Mouse (Mus musculus): ENCODE data around the gene Mobp. TPM values are rescaled to one million over a fixed set of nuclear protein-coding genes. Genes with fewer than 3 reads are reported as not detected.
"Not testable (repeated sequence)": the region's sequence is repeated elsewhere in the genome, so short reads cannot be mapped to it uniquely, and the experiment has no call there.

Gene Mobp
- polyA plus RNA-seq (2016; fragmentation: Nextera tagmentation; extraction: Ambion mirVana): 1.7 and 1.9 TPM in 2 replicates

DNA sequence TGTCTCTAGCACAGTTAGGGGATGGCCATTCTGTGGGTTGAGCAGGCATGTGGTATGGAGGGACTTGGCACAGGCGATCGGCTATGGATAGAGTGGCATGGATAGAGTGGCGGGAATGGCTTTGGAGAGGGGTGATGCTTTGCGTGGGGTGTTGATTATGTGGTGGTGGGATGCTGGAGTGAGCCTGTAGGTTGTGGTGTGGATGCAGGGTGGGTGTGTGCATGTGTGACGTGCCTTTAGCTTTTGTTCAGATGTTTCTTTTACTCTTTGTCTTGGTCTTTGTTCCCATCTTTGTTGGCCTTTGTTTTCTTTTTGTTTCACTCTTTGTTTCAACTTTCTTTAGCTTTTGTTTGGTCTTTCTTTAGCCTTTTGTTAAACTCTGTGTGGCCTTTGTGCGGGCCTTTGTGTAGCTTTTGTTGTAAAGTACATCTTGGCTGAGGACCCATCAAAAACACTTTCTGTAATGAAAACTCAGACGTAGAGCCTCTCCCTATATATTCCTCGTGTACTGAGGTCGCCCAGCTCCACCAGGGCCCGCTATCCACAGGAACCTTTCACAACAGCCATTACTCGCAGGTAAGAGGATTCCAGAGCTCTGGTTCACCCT is at the start of gene Mobp:
Gene Mobp (plus strand): TSS at position 486 of the 607 bp plus-strand sequence.
- no peaks in the 10 kb centered on the region for H3K36me3 ChIP-seq (replicated peaks)
- H3K9me3 ChIP-seq: no peaks in the 10 kb centered on the region
- H3K27ac ChIP-seq: peak within 1 kb of the TSS; percentile 72
- DNase-seq (ENCODE audit: extremely low spot score, low spot score): no peak
- peaks cover 14% of the 10 kb centered on the region for H3K4me1 ChIP-seq
- no peak within 1 kb of the TSS for H3K4me3 ChIP-seq
- H3K27me3 ChIP-seq (ENCODE audit: poor library complexity, severe bottlenecking): no peaks in the 10 kb centered on the region
- 48% methylated on average over 11 of the region's 11 CpGs for WGBS

DNA sequence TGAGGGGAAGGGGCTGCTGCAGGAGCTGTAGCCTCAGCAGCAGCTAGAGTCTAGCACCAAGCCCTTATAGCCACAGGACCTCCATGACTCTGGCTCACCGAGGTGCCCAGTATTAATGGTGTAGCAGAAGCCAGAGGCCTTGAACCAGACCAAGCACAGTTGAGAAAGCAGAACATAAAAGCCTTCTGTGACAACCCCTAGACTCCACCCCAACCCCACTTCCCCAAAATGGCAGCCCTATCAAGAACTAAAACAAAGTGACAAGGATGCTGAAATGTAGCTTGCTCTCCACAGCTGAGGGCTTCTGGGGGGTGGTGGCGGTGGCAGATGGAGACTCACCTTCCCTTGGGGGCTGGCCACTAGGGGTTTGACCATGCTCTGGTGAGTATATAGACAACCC is 48.3 kb upstream of the Mobp start:
- Histone ChIP-seq H3K27ac (no peak overlapping the region), H3K4me3 (no peak overlapping the region), H3K36me3 (replicated peaks) (no peaks in the 10 kb centered on the region), H3K9me3 (peaks cover 23% of the 10 kb centered on the region), H3K27me3 (ENCODE audit: poor library complexity, severe bottlenecking) (no peaks in the 10 kb centered on the region), H3K4me1 (no peaks in the 10 kb centered on the region)
- DNase-seq (ENCODE audit: extremely low spot score, low spot score): no peak
- 98% methylated on average over 2 of the region's 2 CpGs for WGBS

DNA sequence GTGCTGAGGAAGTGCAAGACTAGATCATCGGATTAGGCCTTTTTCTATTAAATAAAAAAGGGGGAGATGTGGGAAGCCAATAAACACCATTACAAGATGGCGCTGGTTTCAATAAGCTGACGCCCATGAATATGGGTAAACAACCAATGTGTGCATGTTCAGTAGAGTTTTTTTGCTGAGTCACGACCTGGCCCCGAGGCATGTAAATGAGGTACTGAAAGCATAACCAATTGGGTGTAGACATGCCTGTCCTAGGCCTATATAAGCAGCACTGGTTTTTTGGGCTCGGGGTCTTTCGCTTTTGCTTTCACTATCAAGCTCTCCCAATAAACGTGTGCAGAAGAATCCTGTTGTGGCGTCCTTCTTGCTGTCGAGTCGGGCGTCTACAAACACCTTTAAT is 40.6 kb upstream of the Mobp start:
- H3K36me3 ChIP-seq (replicated peaks); DNase-seq (ENCODE audit: extremely low spot score, low spot score); H3K27me3 ChIP-seq (ENCODE audit: poor library complexity, severe bottlenecking); H3K27ac ChIP-seq; H3K9me3 ChIP-seq; H3K4me3 ChIP-seq; H3K4me1 ChIP-seq: not testable (repeated sequence)
- 95% methylated on average over 12 of the region's 12 CpGs for WGBS

DNA sequence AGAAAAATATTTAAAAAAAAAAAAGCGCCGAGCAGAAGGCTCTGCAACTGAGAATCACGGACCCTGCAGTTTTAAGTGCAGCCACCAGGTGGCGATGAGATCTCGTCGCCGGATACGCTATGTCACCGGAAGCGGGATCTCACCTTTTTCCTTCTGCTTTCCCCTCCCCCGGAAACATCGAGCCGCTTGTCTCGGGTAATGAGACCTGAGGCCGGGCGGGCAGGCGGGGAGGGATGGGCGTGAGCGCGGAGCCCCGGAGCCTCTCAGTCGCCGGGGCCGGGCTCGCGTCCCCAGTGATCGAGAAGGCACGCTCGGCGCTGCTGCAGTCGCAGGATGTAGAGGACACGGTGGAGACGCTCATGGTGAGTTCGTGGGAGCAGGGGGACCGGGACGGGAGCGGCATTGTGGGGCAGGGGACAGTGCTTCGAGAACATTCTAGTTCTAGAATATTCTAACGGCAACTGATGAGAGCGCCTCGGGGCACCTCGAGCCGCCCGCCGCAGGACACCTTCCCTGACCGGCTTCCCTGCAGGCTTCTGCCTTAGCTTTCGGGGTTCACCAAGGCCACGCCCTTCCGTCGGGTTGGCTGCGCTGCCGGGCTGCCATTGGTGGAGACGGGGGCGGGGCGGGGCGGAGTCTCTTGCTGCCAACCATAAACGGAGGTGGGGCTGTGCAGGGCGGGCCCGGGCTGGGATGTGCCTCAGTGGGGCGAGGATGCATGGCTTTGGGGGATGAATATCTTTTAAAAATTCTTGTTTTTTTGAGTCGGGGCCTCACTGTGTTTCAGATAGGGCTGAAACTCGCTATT is 39.1 kb upstream of the Mobp start, which contains the start of gene Slc25a38:
Gene Slc25a38 (plus strand): TSS at position 164 of the 808 bp plus-strand sequence.
- Histone ChIP-seq H3K27ac (peak within 1 kb of the TSS; percentile 93), H3K27me3 (ENCODE audit: poor library complexity, severe bottlenecking) (no peaks in the 10 kb centered on the region), H3K4me3 (peak within 1 kb of the TSS; percentile 86), H3K9me3 (no peaks in the 10 kb centered on the region), H3K36me3 (replicated peaks) (no peaks in the 10 kb centered on the region), H3K4me1 (peaks cover 14% of the 10 kb centered on the region)
- peak; percentile 94 for DNase-seq (ENCODE audit: extremely low spot score, low spot score)
- 1% methylated on average over 62 of the region's 62 CpGs for WGBS

DNA sequence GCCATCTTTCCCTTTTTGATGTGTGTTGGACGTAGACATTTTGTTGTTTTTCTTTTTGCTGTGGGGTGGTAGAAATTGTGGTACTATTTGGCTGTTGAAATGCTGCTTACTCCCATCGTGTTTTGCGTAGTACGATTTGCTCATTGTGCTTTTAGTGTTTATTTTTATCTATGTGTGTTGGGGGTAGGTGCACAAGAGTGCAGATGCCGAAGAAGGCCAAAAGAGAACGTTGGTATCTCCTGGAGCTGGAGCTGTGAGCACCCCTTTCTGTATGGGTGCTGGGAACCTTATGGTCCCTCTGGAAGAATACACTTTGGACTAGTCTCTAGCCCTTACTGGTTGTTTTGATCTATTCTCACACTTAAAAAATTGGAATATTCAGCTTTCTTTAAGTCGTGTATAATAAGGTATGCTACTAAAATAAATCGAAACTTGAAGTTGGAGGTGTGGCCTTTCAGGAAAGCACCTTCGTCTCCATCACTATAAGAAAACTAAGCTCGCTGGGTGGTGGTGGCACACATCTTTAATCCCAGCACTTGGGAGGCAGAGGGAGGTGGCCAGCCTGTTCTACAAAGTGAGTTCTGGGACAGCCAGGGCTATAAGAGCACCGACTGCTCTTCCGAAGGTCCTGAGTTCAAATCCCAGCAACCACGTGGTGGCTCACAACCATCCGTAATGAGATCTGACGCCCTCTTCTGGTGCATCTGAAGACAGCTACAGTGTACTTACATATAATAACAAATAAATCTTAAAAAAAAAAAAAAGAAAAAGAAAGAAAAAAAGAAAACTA is 38.2 kb upstream of the Mobp start:
- no peaks in the 10 kb centered on the region for H3K9me3 ChIP-seq
- no peaks in the 10 kb centered on the region for H3K36me3 ChIP-seq (replicated peaks)
- H3K27me3 ChIP-seq (ENCODE audit: poor library complexity, severe bottlenecking): no peaks in the 10 kb centered on the region
- peaks cover 14% of the 10 kb centered on the region for H3K4me1 ChIP-seq
- no peak for DNase-seq (ENCODE audit: extremely low spot score, low spot score)
- WGBS: 78% methylated on average over 15 of the region's 15 CpGs
- peak overlapping the region; percentile 86 for H3K4me3 ChIP-seq
- H3K27ac ChIP-seq: peak overlapping the region; percentile 93

DNA sequence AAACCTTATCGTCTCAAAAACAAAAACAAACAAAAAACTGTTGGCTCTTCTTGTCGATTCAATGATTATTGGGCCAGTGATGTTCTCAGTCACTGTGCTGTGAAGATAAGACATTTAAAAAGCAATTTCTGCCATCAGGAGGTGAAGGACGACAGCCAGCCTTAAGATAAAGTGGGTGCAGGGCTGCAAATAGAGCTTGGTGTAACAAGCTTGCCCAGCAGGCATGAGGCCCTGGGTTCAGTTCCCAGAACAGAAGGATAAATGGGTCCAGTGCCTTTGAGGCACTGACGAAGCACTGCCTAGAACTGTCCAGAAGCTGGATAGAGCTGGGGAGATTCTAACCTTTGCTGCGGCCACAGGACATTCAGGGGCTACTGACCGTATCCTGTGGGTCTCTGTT is 37.0 kb upstream of the Mobp start:
- no peak for DNase-seq (ENCODE audit: extremely low spot score, low spot score)
- 90% methylated on average over 6 of the region's 6 CpGs for WGBS
- H3K36me3 ChIP-seq (replicated peaks): peaks cover 10% of the 10 kb centered on the region
- no peaks in the 10 kb centered on the region for H3K9me3 ChIP-seq
- H3K27me3 ChIP-seq (ENCODE audit: poor library complexity, severe bottlenecking): no peaks in the 10 kb centered on the region
- H3K4me1 ChIP-seq: peaks cover 14% of the 10 kb centered on the region
- 0 out of 2 replicates have a peak overlapping the region, but pooled peaks have one; percentile 22 for H3K27ac ChIP-seq
- H3K4me3 ChIP-seq: no peak overlapping the region

DNA sequence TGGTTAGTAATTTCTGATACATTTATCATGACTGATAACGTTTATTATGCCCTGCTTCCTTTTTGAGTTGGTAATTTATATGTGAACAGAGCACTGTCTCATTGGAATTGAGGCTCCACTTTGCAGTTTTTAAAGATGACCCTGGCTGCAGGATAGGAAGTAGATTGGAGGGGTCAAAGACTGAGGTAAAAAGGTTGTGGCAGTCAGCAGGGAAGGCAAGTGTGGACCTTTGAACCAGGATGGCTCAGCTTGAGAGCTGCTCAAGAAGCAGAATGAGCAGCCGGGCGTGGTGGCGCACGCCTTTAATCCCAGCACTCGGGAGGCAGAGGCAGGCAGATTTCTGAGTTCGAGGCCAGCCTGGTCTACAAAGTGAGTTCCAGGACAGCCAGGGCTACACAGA is 36.1 kb upstream of the Mobp start:
- no peaks in the 10 kb centered on the region for H3K9me3 ChIP-seq
- 94% methylated on average over 7 of the region's 7 CpGs for WGBS
- H3K27ac ChIP-seq: no peak overlapping the region
- H3K27me3 ChIP-seq (ENCODE audit: poor library complexity, severe bottlenecking): no peaks in the 10 kb centered on the region
- no peak for DNase-seq (ENCODE audit: extremely low spot score, low spot score)
- peaks cover 14% of the 10 kb centered on the region for H3K4me1 ChIP-seq
- H3K36me3 ChIP-seq (replicated peaks): peaks cover 20% of the 10 kb centered on the region
- H3K4me3 ChIP-seq: no peak overlapping the region

DNA sequence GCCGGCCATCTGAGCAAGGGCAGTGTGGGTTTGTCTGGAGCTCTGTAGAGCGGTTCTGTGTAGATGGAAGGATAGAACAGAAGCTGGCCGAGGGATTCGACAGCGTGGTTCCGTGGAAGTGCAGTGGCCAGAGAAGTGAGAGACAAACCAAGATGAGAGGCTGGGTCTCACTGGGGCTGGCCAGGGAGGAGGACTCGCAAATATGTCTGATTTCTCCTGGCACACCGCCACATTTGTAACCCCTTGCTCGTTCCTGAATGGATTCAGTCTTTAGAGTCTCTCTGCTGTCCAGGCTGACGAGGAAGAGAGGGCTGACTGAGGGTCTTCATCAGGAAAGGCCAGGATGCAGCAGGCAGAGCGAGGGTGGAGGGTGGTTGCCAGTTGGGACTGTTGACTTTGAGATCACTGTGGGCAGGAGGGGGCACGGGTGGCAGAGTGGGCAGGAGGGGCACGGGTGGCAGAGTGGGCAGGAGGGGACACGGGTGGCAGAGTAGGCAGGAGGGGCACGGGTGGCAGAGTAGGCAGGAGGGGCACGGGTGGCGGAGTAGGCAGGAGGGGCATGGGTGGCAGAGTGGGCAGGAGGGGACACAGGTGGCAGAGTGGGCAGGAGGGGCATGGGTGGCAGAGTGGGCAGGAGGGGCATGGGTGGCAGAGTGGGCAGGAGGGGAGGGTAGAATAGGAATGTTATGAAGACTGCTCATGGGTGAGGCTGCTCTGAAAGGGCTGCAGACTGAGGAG is 35.3 kb upstream of the Mobp start:
- H3K27ac ChIP-seq: peak overlapping the region; percentile 54; the same call in 1 of the 2 replicates
- WGBS: 93% methylated on average over 16 of the region's 17 CpGs

DNA sequence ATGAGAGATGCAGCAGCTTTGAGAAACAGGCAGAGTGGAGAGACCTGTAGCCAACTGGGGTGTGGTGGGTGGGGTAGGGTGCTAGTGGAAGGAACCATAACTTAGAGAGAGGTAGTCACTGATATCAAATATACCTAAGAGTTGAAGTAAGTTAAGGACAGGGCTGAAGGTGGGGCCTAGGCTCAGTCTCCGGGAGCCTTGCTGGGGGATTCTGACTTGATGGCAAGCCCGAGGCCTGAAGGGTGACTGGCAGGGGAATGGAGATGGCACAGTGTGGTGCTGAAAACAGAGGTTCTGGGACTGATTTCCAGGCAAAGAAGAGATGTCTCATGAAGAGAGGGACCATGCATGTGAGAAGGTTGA is 34.7 kb upstream of the Mobp start:
- WGBS: 84% methylated on average over 2 of the region's 2 CpGs
- Histone ChIP-seq H3K4me3 (no peak overlapping the region), H3K36me3 (replicated peaks) (peaks cover 33% of the 10 kb centered on the region), H3K27ac (peak overlapping the region; percentile 54; the same call in 1 of the 2 replicates), H3K27me3 (ENCODE audit: poor library complexity, severe bottlenecking) (no peaks in the 10 kb centered on the region), H3K4me1 (peaks cover 14% of the 10 kb centered on the region), H3K9me3 (no peaks in the 10 kb centered on the region)
- DNase-seq (ENCODE audit: extremely low spot score, low spot score): no peak

More for the DNA sequence above, 35.3 kb upstream of the Mobp start:
- H3K36me3 ChIP-seq (replicated peaks): peaks cover 27% of the 10 kb centered on the region
- H3K4me1 ChIP-seq: peaks cover 14% of the 10 kb centered on the region
- no peak overlapping the region for H3K4me3 ChIP-seq
- DNase-seq (ENCODE audit: extremely low spot score, low spot score): no peak
- no peaks in the 10 kb centered on the region for H3K27me3 ChIP-seq (ENCODE audit: poor library complexity, severe bottlenecking)
- H3K9me3 ChIP-seq: no peaks in the 10 kb centered on the region

DNA sequence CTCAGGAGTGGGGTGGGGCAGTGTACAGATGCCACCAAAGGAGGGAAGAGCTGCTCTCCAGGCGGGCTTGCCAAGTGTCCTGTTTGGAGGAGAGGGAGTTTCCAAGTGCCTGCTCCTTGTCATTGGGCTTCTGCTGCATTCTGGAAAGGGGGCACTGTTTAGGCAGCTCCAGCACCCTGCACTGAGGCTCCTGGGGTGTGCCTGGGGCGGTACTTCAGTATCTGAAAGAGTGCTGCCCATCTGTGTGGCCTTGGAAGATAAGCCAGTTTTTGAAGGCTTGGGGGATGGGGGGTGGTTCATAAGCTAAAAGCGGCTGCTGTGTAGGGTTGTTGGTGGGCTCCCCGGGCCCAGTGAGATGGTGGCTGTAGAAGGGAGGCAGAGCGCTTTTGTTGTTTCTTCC is 33.9 kb upstream of the Mobp start:
- no peak for DNase-seq (ENCODE audit: extremely low spot score, low spot score)
- Histone ChIP-seq H3K9me3 (no peaks in the 10 kb centered on the region), H3K4me1 (peaks cover 13% of the 10 kb centered on the region), H3K4me3 (no peak overlapping the region), H3K36me3 (replicated peaks) (peaks cover 41% of the 10 kb centered on the region), H3K27me3 (ENCODE audit: poor library complexity, severe bottlenecking) (no peaks in the 10 kb centered on the region), H3K27ac (peak overlapping the region; percentile 60)
- 82% methylated on average over 5 of the region's 5 CpGs for WGBS

DNA sequence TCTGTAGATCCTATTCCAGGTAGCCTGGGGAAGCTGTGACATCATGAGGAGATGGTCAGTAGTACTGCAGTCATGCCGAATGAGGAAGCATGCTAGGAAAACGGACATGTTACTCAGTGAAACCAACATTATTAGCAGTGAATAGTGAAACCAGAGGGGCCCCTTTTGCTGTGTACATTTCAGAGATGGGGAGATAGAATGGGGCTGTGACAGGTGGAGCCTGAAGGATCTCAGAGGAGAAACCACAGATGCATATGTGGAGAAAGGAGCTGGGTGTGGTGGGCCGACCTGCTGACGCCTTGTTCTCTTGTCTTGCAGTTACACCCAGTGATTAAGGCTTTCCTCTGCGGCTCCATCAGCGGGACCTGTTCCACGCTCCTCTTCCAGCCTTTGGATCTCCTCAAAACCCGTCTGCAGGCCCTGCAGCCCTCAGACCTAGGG is 33.3 kb upstream of the Mobp start:
- Histone ChIP-seq H3K27ac (peak overlapping the region; percentile 60; the same call in 1 of the 2 replicates), H3K27me3 (ENCODE audit: poor library complexity, severe bottlenecking) (no peaks in the 10 kb centered on the region), H3K36me3 (replicated peaks) (peaks cover 47% of the 10 kb centered on the region), H3K9me3 (no peaks in the 10 kb centered on the region), H3K4me3 (no peak overlapping the region), H3K4me1 (peaks cover 7% of the 10 kb centered on the region)
- 87% methylated on average over 8 of the region's 8 CpGs for WGBS
- no peak for DNase-seq (ENCODE audit: extremely low spot score, low spot score)

DNA sequence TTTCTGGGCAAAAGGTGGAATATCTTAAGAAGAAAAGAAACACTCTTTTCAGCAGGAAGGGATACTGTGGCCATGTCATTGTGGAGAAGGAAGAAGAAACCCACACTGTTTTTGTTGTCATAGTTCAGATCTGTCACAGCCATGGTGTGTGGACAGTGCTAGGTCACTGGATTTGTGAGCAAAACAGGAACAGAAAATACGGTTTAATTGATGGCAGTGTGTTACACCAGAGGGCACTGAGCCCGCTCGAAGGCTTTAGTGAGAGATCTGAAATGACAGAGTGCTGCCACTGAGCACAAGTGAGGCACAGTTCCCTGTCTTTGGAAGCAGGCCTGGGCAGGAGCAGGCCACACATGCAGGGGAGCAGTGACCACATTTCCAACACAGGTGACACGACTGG is 31.3 kb upstream of the Mobp start:
- Histone ChIP-seq H3K9me3 (no peaks in the 10 kb centered on the region), H3K36me3 (replicated peaks) (peaks cover 62% of the 10 kb centered on the region), H3K27ac (no peak overlapping the region), H3K4me3 (no peak overlapping the region), H3K4me1 (peaks cover 4% of the 10 kb centered on the region; the same call in 1 of the 2 replicates), H3K27me3 (ENCODE audit: poor library complexity, severe bottlenecking) (no peaks in the 10 kb centered on the region)
- DNase-seq (ENCODE audit: extremely low spot score, low spot score): no peak
- WGBS: 92% methylated on average over 4 of the region's 4 CpGs
